Mouse (Mus musculus): ENCODE measurements at regions not wholly inside any gene's neighbourhood (a gene's known extent, or its start where the extent isn't known, plus 50 kb on each side); places are given as distances from the start of the nearest gene placed in this dataset.

GRCm38 (mm10) chr16:49980178-49980646 lies 179.9 kb downstream of the Cd47 start:
- TF ChIP-seq CTCF (IDR thresholded peaks at IDR 0.05; ENCODE audit: borderline replicate concordance, insufficient read depth, low read length) (no peak), POLR2A (IDR thresholded peaks at IDR 0.05; ENCODE audit: low read depth, low read length) (no peak)
